Mouse (Mus musculus) kidney, embryonic 16.5 days (tissue): ENCODE measurements around the gene Tmem270. TPM values are rescaled to one million over a fixed set of nuclear protein-coding genes. Genes with fewer than 3 reads are reported as not detected.

Experiments
- ATAC-seq: fragments of 200-750 bp; cut with Nextera tagmentation; 2 replicates; pipeline ENCODE4 v1.8.0; 2017; ENCODE audit warnings: moderate TSS enrichment; ENCODE audit not compliant: low FRiP score, low TSS enrichment
- H3K27ac ChIP-seq: fragments of 300-500 bp; sonication (generic); 2 replicates; pipeline ENCODE4 v1.5.1; 2014; ENCODE audit warnings: low read length
- H3K27me3 ChIP-seq: fragments of 300-500 bp; sonication (generic); 2 replicates; pipeline ENCODE4 v1.6.1; 2014; ENCODE audit warnings: low read length, control low read depth, mixed read lengths; ENCODE audit not compliant: insufficient read depth
- H3K36me3 ChIP-seq: fragments of 300-500 bp; sonication (generic); 2 replicates; pipeline ENCODE4 v1.6.1; 2014; ENCODE audit warnings: low read length, control low read depth, mixed read lengths; ENCODE audit not compliant: insufficient read depth
- H3K4me1 ChIP-seq: fragments of 300-500 bp; sonication (generic); 2 replicates; pipeline ENCODE4 v1.6.1; 2014; ENCODE audit warnings: low read length, control low read depth, mixed read lengths; ENCODE audit not compliant: insufficient read depth
- H3K4me2 ChIP-seq: fragments of 300-500 bp; sonication (generic); replicated peaks from 2 replicates; pipeline ENCODE4 v1.6.1; 2014; ENCODE audit warnings: low read depth, low read length
- H3K4me3 ChIP-seq: fragments of 300-500 bp; sonication (generic); 2 replicates; pipeline ENCODE4 v1.5.1; 2014; ENCODE audit warnings: mild to moderate bottlenecking, low read length
- H3K9ac ChIP-seq: fragments of 300-500 bp; sonication (generic); replicated peaks from 2 replicates; pipeline ENCODE4 v1.6.1; 2014; ENCODE audit warnings: low read length
- H3K9me3 ChIP-seq: fragments of 300-500 bp; sonication (generic); 2 replicates; pipeline ENCODE4 v1.6.1; 2016; ENCODE audit warnings: low read length, control low read depth
- WGBS: fragments of 180-500 bp; shearing (Covaris S2); extraction: QIAGEN DNeasy Blood & Tissue Kit; methylation state at CpG from one replicate; pipeline ENCODE4 v1.1.7; 2014; 5-methylcytosine and 5-hydroxymethylcytosine counted together
- polyA plus RNA-seq: library from polyadenylated mRNA; unstranded; fragments of >200 nt; fragmentation: Nextera tagmentation; extraction: Ambion mirVana; gene quantifications from 2 replicates; pipeline ENCODE4 v1.2.1, GENCODE M21; 2015

Gene Tmem270
- polyA plus RNA-seq, 1 experiment from 2014 or later = not detected

DNA sequence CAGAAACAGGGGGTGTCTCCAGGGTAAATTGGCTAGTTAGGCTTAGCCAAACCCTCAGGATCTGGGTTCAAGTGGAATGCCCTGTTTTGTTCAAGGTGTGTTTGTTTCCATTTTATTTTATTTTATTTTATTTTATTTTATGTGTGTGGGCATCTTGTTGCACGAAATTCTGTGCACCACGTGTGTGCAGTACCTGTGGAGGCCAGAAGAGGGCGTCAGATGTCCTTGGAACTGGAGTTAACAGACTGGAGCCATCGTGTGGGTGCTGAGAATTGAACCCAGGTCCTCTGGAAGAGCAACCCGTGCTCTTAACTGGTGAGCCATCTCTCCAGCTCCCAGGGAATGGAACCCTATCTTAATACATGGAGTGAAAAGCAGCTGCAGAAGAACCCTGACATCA, 13.8 kb downstream of the Tmem270 start:
- no peaks in the 10 kb centered on the region for H3K9me3 ChIP-seq
- no peak overlapping the region for H3K4me2 ChIP-seq
- H3K36me3 ChIP-seq = no peaks in the 10 kb centered on the region
- no peak overlapping the region for H3K27ac ChIP-seq
- WGBS = 84% methylated on average over 5 of the region's 5 CpGs
- ATAC-seq = no peak
- no peak overlapping the region for H3K9ac ChIP-seq
- H3K27me3 ChIP-seq = no peaks in the 10 kb centered on the region
- H3K4me3 ChIP-seq = no peak overlapping the region
- no peaks in the 10 kb centered on the region for H3K4me1 ChIP-seq

DNA sequence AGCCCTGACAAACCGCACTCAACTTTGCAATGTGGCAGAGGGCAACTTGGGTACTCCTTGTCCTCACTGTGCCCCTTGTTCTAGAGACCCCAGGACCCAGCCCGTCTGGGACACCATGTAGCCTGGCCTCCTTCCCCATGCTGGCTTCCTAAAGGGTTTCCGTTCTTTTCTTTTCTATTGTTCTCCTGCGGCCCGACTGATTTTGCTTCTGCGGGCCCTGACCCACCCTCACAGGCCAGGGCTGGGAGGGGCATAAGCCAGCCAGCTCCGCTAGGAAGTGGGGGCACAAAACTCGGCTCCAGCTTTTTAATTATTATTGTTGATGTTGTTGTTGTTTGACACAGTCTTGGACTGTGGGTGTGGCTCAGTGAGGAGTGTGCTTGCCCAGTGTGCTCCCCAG, 15.0 kb downstream of the Tmem270 start:
- 85% methylated on average over 8 of the region's 8 CpGs for WGBS
- peak; percentile 39; the same call in 1 of the 2 replicates for ATAC-seq
- Histone ChIP-seq H3K4me1 (no peaks in the 10 kb centered on the region), H3K27me3 (no peaks in the 10 kb centered on the region), H3K4me2 (no peak overlapping the region), H3K36me3 (no peaks in the 10 kb centered on the region), H3K27ac (peak overlapping the region; percentile 57; the same call in 1 of the 2 replicates), H3K9me3 (no peaks in the 10 kb centered on the region), H3K4me3 (no peak overlapping the region), H3K9ac (no peak overlapping the region)

DNA sequence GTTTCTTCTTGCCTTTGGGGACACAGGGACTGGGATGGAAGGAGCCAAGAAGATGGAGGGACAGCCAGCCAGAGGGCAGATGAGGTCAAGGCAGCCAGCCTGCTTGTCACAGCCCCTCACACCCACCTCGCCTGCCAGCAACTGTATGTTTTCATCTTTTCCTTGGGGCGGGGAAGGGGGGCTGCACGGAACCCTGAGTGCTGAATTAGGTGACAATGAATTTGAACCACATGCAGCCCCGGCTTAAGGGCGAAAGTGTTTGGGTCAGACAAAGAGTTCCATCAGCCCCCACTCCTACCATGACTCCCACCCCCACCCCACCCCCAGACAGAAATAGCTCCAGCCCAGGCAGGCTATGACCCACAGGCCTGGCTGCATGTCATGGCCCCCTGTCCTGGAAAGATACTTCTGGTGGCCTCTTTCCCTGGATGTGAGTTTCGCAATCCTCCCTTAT, 15.9 kb downstream of the Tmem270 start:
- H3K27me3 ChIP-seq = no peaks in the 10 kb centered on the region
- ATAC-seq = no peak
- peak overlapping the region; percentile 57; the same call in 1 of the 2 replicates for H3K27ac ChIP-seq
- 67% methylated on average over 6 of the region's 6 CpGs for WGBS
- H3K4me1 ChIP-seq = no peaks in the 10 kb centered on the region
- H3K4me3 ChIP-seq = no peak overlapping the region
- no peak overlapping the region for H3K4me2 ChIP-seq
- H3K9me3 ChIP-seq = no peaks in the 10 kb centered on the region
- H3K36me3 ChIP-seq = no peaks in the 10 kb centered on the region
- no peak overlapping the region for H3K9ac ChIP-seq

DNA sequence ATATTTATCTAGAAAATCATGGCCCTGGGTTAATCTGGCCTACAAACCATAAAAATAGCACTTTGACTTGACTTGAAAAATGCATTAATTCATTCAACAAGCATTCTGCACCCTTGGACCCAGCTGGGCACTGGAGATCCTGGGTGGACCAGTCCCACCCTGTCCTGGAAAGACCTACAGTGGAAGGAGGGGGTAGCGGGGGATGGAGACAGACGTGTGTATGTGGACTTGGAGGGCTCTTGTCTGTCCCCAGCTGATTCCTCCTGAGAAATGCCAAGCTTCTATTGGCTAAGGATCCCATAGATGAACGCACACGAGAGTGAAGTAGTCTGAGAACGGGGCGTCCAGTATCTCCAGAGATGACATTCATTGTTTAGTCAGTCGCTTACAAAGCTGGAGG, 18.0 kb downstream of the Tmem270 start:
- ATAC-seq = no peak
- WGBS = 87% methylated on average over 7 of the region's 7 CpGs
- peak overlapping the region; percentile 54; the same call in 1 of the 2 replicates for H3K27ac ChIP-seq
- H3K4me1 ChIP-seq = no peaks in the 10 kb centered on the region
- H3K27me3 ChIP-seq = no peaks in the 10 kb centered on the region
- no peak overlapping the region for H3K4me3 ChIP-seq
- H3K36me3 ChIP-seq = no peaks in the 10 kb centered on the region
- no peak overlapping the region for H3K4me2 ChIP-seq
- no peaks in the 10 kb centered on the region for H3K9me3 ChIP-seq
- H3K9ac ChIP-seq = no peak overlapping the region

DNA sequence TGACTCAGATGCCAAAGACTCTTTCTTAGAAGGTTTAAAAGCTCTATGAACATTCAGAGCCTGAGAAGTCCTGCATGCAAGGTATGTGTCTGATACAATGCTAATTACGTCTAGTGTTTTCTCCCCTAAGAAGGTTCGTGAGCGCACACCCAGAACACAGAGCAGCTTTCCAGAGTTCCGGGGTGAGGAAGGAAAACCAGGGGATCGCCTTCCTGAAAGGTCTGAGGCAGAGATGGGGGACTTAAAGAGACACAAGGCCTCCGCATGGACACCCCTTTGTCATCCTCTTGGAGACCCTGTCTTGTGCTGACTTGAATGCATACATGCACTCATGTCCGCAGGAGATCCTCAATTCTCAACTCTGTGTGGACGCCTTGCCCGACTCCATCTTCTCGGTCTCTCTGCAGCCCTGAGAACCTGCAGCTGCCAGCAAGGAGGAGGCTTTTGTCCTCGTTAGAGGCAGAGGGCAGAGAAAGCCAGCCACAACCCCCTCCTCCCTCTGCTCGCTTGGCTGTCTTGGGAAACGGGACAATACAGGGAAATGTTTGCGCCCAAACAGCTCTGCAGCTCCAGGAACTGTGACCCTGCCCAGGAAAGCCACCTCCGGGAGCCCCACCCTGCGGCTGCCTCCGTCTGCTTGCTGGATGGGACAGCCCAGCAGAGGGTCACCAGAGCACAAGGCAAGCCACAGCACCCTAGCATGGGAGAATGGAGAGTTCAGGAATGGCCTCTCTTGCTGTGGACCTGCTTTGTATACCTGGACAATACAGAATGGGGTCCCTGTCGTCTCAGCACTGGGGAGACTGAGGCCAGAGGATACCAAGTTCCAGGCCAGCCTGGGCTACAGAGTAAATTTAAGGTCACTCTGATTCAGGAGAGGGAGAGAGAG, 18.8 kb downstream of the Tmem270 start:
- no peaks in the 10 kb centered on the region for H3K27me3 ChIP-seq
- peak; percentile 39; the same call in 1 of the 2 replicates for ATAC-seq
- no peak overlapping the region for H3K9ac ChIP-seq
- H3K9me3 ChIP-seq = no peaks in the 10 kb centered on the region
- no peak overlapping the region for H3K4me2 ChIP-seq
- no peaks in the 10 kb centered on the region for H3K4me1 ChIP-seq
- H3K27ac ChIP-seq = peak overlapping the region; percentile 69
- no peaks in the 10 kb centered on the region for H3K36me3 ChIP-seq
- no peak overlapping the region for H3K4me3 ChIP-seq
- WGBS = 54% methylated on average over 18 of the region's 18 CpGs

DNA sequence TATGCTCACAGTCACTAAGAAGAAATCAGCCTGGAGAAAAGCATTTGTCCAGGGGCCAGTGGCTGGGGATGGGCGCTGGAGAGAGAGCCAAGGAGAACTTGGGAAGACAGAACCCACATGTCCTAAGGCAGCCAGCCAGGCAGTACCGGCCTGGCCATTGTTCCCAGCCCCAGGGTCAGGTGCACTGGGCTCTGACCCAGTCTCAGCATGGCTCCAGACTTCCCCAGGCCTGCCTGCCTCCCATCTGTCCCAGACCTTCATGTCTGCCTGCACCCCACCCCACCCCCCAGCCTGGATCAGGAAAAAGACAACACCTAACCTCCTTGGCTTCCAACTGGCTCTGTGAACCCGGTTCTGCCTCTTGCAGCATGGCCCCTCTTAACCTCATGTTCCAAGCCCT, 23.5 kb downstream of the Tmem270 start:
- H3K27ac ChIP-seq = no peak overlapping the region
- no peaks in the 10 kb centered on the region for H3K27me3 ChIP-seq
- no peaks in the 10 kb centered on the region; the same call in 1 of the 2 replicates for H3K9me3 ChIP-seq
- WGBS = 64% methylated on average over 3 of the region's 3 CpGs
- no peak overlapping the region for H3K4me2 ChIP-seq
- H3K9ac ChIP-seq = no peak overlapping the region
- H3K4me3 ChIP-seq = no peak overlapping the region
- no peak; the same call in 1 of the 2 replicates for ATAC-seq
- no peaks in the 10 kb centered on the region for H3K36me3 ChIP-seq
- H3K4me1 ChIP-seq = no peaks in the 10 kb centered on the region

DNA sequence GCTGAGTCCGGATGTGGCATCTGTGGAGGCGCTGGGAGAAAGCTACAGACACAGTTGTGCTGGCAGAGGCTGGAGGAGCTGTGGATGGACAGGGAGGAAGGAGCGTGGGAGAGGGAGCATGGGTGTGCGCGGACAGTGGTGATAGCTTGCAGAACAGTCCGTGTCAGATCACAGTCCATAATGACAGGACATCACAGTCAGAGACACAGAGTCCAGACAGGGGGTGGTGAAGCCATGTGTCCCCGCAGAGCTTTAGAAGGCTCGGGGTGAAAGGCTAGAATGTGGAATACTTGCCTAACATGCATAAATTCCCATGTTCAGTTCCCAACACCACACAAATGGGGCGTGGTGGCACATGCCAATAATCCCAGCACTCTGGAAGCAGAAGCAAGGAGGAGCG, 29.7 kb downstream of the Tmem270 start:
- no peak for ATAC-seq
- WGBS = 73% methylated on average over 10 of the region's 10 CpGs
- no peaks in the 10 kb centered on the region; the same call in 1 of the 2 replicates for H3K9me3 ChIP-seq

DNA sequence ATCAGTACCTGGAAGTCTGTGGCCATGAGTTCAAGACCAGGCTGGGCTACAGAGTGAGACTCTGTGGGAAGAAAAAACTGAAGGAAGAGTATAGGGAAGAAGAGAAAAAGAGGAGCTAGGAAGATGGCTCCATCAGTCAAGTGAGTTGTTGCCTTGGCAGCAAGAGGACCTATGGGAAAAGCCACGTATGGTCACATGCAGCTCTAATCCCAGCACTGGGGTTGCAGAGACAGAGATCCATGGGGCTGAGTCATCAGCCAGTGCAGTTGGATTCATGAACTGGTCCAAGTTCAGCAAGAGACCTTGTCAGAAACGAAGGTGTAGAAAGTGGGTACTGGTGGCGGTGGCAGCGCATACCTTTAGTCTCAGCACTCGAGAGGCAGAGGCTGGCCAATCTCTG, 31.3 kb downstream of the Tmem270 start:
- no peak for ATAC-seq
- Histone ChIP-seq H3K4me3 (no peak overlapping the region), H3K9ac (no peak overlapping the region), H3K4me2 (no peak overlapping the region), H3K27me3 (no peaks in the 10 kb centered on the region), H3K9me3 (no peaks in the 10 kb centered on the region), H3K4me1 (0 out of 2 replicates have a peak, but pooled peaks cover 3% of the 10 kb centered on the region), H3K27ac (no peak overlapping the region), H3K36me3 (no peaks in the 10 kb centered on the region)
- WGBS = 87% methylated on average over 5 of the region's 5 CpGs

More for the DNA sequence above, 29.7 kb downstream of the Tmem270 start:
- no peak overlapping the region for H3K27ac ChIP-seq
- no peak overlapping the region for H3K9ac ChIP-seq
- H3K4me1 ChIP-seq = 0 out of 2 replicates have a peak, but pooled peaks cover 3% of the 10 kb centered on the region
- no peaks in the 10 kb centered on the region for H3K36me3 ChIP-seq
- H3K4me2 ChIP-seq = no peak overlapping the region
- no peaks in the 10 kb centered on the region for H3K27me3 ChIP-seq
- no peak overlapping the region for H3K4me3 ChIP-seq

DNA sequence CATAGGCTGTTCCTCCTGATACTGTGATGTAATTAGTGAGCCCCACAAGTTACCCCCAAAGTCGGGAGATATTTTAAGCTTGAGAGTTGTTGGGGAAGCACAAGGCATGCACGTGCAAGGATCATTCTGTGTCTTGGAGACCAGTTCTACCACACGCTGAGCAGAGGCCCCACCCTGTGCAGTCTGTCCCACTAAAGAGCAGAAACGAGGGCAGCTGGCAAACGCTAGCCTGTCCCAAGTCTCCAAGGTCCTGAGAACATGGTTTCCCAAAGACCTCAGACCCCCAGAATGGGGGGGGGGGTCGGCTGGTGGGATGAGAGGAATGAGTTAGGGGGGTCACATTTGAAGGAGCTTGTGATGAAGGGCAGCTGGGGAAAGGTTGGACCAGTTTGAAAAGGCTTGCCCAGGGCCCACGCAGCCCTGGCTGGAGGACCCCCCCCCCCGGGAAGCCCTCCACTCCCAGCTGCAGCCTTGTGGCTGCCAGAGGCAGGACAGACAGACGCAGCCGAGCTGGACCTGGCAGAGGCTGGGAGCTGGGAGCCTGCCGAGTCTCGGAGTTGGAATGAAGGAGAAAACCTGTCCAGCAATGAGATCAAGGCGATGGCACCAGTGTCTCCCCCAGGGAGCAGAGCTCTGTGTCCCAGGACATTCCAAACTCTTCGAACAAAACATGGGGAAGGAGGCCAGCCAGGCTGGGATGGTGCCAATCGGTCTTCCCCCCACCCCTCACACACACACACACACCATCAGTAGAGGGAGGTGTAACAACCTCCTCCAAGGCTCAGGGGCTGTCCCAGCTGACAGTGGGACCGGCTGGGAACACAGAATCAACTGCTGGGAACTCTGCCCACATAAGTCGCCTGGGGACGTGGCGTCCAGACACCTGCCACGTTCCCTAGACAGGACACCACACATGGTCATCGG, 32.3 kb downstream of the Tmem270 start:
- ATAC-seq = no peak
- no peak overlapping the region for H3K27ac ChIP-seq
- WGBS = 70% methylated on average over 21 of the region's 21 CpGs

More for the DNA sequence above, 32.3 kb downstream of the Tmem270 start:
- Histone ChIP-seq H3K9me3 (no peaks in the 10 kb centered on the region), H3K9ac (no peak overlapping the region), H3K4me3 (no peak overlapping the region), H3K4me1 (0 out of 2 replicates have a peak, but pooled peaks cover 3% of the 10 kb centered on the region), H3K4me2 (no peak overlapping the region), H3K36me3 (no peaks in the 10 kb centered on the region), H3K27me3 (no peaks in the 10 kb centered on the region)
